Mouse (Mus musculus) layer of hippocampus, postnatal 10 days (tissue): Measurements from ENCODE around the gene Wfdc21. TPM values are rescaled to one million over a fixed set of nuclear protein-coding genes. Genes with fewer than 3 reads are reported as not detected.

Source experiments
- DNase-seq, 2 experiments: peaks; one replicate each; pipeline ENCODE4 v3.0.0; 2021; ENCODE audit warnings: low spot score in 2 of 2
- long read RNA-seq: library from polyadenylated mRNA; stranded (forward); transcript quantifications from one replicate; pipeline ENCODE4 v2.0.0, GENCODE M21; 2023
- total RNA-seq, 2 experiments: library from RNA; stranded (reverse); gene quantifications; 2 replicates each; pipeline ENCODE4 v1.2.3; 2021

Gene Wfdc21
- not detected for total RNA-seq
- long read RNA-seq, result 0 reads

GRCm38 (mm10) chr11:83746681-83747080 is at the start of gene Wfdc21:
Gene Wfdc21 (plus strand): TSS chr11:83746940.
- DNase-seq, result no peak

DNA sequence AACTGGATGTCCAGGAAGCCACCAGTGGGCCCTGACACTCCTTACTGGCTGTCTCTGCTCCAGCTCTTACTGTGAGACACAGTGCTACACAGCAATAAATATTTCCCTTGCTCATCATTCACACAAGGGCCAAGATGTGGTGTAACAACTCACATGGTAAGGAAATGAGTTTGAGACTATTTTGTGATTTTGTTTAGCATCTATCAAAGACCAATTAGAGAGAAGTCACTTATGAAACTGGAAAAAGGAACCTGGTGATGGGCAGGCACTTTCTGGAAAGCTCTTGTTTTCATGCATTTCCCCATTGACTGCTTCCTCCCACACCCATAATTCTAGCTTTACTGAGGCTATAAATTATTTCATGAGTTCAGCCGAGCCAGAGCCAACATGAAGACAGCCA is 43.0 kb upstream of the Wfdc21 start, which contains the start of gene Wfdc17:
TSS of gene Wfdc17 (plus strand) at position 287 of the 400 bp plus-strand sequence.
- no peak for DNase-seq

- DNase-seq, result no peak
These were observed 38.0 kb upstream of the Wfdc21 start, which contains the start of gene Wfdc18 for GRCm38 (mm10) chr11:83708715-83709114. Gene Wfdc18 (plus strand): TSS chr11:83709015.

DNA sequence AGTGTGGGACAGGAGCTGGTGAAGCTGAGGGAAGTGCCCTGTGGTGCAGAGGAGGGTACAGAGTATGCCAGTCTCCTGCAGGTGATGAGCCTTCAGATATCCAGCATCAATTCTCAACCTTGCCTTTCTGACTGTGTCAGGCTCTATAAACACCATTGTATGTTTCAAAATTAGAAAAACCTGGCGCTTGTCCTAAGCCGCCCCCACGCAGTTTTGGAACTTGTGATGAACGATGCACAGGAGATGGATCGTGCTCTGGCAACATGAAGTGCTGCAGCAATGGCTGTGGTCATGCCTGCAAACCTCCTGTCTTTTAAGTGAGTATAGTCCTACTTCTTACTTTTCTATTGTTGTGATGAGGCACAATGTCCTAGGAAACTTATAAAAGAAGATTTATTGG is 37.1 kb upstream of the Wfdc21 start:
- no peak for DNase-seq

DNA sequence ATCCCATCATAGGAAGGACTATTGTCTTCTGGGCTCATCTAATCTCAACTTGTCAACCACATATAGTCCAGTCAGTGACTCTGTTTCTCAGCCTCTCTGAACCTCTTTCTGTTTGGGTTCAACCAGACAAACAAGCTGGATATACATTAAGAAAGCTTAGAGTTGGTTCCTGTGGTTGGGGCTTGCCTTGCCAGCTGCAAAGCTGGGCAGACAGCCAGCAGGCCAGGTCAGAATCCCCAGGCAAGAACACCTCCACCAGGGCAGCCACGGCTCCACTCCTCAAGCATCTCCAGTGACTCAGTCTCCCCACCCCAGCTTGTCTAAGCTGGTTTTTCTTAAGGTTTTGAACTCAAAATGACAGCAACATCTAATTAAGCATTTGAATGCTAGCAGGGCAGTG is 34.1 kb upstream of the Wfdc21 start:
- DNase-seq, result no peak

GRCm38 (mm10) chr11:83713925-83714324 is 32.8 kb upstream of the Wfdc21 start:
- no peak for DNase-seq

DNA sequence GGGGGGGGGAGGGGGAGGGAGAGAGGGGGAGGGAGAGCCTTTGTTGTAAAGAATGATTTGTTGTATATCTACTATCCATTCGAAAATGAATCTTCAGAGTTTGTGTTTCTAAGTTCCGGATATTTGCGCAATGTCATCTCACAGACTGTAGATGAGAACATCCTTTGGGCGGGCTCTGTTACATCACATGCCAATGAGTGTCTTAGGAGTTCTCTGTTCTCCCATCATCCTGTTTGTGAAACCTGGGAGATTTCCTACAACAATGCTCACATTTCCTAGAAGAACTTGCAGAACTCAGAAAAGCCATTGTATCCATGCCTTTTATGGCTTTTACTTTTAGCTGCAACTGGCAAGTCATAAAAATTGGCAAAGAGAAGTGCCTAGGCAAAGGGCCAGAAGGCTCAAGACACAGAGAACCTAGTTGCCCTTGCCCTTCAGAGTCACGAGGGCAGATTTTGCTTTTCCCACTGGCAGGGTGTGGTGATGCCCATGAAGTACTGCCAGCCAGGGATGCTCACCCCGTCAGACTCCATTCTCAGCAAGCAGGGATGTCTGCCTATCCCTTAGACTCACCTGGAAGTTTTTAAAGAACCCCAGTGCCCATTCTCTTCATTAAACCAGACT is 29.6 kb upstream of the Wfdc21 start:
- DNase-seq, result no peak

- DNase-seq, result no peak
These were observed 26.0 kb upstream of the Wfdc21 start for GRCm38 (mm10) chr11:83720766-83721165.

DNA sequence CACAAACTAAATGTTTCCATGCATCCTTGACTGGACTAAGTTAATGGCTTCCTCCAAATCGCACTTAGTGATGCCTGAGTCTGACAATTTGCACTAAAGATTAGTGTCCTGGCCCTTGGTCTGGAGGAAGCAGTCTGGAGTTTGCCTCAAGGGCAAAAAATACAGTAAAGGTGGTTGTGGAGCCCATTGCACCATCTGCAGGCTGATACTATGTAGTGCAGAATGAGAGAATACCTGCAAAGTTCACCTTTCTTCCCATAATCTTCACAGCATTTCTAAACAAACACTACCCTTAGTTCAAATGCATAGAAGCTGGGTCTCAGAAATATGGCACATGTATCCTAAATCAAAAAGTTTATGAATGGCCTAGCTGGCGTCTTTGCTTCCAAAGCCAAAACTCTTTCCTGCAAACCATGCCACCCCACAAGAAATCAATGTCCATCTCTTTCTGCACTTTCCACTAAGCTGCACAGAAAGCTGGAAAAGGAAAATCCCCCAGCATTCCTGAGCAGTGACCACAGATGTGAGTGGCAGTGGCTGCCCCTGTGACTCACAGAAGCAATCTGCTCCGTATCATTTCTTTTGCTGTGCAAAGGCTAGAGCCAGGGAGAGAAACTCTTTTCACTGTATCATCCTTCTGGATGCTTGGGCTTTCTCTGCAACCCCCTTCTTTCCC is 17.8 kb upstream of the Wfdc21 start:
- no peak for DNase-seq

- DNase-seq, result no peak
These were observed 15.6 kb upstream of the Wfdc21 start for GRCm38 (mm10) chr11:83731116-83731515.

GRCm38 (mm10) chr11:83733071-83733640 is 13.6 kb upstream of the Wfdc21 start:
- DNase-seq, result no peak

DNA sequence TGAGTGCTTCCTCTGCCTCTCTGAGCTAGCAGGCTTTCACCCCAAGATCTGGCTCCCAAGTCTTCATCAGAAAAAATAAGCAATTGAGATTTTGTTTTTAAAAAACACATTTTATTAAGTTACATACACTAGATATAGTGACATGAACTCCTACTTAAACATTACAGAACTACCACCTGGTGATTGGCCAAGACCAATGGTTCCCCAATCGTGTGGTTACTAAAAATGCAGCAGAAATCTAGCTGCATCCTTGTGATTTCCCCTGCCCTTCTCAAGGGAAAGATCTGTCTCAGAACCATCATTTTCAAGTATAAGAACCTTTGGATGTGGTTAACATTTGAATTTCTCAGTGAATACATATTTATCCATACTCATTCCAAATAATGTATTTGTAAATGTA is 12.5 kb upstream of the Wfdc21 start:
- DNase-seq, result no peak

DNA sequence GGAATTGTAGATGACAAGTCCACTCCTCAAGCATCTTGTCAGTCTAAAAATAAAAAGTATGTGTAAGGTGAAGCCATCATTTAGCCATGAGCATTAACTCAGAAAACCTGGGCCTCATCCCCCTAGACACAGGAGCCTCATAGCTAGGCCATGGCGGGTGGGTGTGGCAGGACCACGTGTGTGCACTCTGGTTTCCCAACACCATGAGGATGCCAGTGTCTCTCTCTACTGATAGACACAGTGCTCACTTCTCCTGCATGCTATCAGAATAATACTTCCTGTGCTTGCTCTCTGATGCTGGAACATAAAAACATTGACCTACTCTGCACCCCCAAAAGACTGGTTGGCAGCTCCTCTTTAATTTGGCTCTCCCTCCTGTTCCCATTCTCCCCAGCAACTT is 10.9 kb upstream of the Wfdc21 start:
- no peak for DNase-seq

GRCm38 (mm10) chr11:83737109-83737558 is 9.6 kb upstream of the Wfdc21 start:
- no peak for DNase-seq

DNA sequence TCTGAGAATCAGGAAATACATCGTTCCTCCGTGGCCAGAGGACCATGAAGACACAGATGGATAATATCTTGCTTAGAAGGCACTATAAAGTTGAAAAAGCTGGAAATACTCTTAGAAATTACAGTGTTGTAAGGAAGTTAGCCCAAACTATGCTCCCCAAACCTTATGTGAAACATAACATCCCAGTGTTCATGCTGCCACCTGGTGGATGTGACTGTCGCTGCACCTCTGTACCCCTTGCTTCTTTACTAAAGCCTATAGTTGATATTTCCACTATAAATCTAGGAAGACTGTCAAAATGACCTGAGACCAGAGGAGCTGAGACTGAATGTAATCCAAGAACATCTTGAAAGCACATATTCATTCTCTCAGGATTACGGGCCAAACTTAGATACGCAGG is 7.5 kb upstream of the Wfdc21 start:
- DNase-seq, result peak; percentile 84

GRCm38 (mm10) chr11:83740443-83740991 is 6.2 kb upstream of the Wfdc21 start:
- no peak for DNase-seq

- no peak for DNase-seq
These were observed 4.9 kb upstream of the Wfdc21 start for GRCm38 (mm10) chr11:83741841-83742240.

DNA sequence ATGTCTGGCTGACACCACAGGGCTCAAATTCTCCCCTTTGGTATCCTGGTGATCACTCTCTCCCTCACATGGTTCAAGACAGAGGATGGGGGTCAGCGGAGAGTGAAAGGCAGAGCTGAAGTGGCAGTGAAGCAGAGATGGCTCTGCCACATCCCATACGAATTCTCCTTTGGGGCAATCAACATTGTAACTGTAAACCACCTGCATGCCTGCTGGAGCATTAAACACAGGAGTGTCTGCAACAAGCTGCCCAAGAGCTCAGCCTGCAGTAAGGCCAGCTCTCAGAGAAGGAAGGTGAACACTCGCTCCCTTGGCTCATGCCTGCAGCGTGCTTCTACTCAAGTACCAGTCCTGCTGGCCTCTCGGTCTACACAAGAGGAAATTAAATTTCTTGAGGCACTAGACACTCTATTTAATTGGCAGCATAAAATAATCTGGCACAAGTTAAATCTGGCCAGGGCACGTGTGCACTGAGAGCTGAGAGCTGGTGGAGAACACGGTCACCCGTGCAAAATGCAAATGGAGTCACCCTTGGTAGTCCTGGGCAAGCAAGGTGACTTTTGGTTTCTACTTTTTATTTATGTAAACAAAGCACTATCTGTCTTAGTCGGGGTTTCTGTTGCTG is 3.9 kb upstream of the Wfdc21 start:
- DNase-seq, result no peak

DNA sequence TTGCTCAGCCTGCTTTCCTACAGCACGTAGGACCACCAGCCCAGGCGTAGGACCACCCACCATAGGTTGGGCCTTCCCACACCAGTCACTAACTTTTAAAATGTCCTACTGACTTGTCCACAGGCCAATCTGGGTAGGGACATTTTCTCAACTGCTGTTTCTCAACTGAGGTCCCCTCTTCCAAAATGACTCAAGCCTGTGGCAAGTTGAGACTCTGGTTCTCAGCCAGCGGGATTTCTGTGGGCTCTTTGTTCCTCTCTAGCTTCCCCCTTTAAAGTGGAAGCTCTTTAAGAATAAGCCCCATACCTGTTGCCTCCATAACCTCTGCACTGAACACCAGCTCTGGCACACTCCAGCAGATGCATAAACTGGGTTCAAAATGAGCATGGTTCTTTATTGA is 3.2 kb upstream of the Wfdc21 start:
- DNase-seq, result no peak

- no peak for DNase-seq
These were observed 588 bp upstream of the Wfdc21 start for GRCm38 (mm10) chr11:83746152-83746551.

DNA sequence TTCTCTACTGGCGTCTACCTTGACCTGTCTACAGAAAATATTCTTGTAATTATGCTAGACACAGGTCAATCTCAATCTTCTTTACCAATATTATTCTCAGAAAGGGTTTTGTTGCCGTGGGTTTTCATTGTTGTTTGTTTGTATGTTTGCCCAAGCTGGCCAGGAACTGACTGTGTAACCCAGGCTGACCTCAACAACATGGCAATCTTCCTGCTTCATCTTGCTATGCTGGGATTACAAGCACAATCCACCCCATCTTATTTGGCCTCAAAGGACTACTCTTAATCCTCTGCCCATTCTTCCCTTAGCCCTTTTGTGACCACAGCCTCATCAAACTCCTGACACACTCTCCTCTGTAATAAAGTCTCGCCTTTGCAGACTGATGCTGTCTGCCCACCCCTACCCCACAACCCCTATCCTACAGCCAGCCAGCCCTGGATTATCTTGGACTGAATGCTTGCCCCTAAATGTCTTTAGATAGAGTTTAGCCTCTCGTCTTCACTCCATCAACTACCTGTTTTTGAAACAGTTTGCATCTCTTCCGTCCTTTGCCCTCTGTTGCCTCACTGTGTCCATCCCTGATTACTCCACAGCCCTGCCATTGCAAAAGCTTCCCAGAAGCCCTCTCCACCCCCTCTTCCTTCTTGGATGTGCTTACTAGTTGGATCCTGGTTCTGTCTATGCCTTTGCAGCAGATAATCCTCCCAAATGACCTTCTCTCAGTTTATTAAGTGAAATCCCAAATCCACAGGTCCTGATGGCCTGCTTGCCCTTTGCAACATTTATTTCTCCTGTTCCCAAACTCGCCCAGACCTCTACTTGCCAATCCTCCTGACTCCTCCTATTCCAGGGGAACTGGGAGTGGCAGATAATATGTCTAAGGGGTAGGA is 881 bp downstream of the Wfdc21 start:
- no peak for DNase-seq
